Mouse (Mus musculus): ENCODE data around the gene Dcbld1. TPM values are rescaled to one million over a fixed set of nuclear protein-coding genes. Genes with fewer than 3 reads are reported as not detected.

The Dcbld1 gene
- total RNA-seq, 2 experiments from 2014 or later, result 5.5 to 6.3 TPM

Other genes starting within 250 kb of the Dcbld1 start
- under 1 TPM in 1 of 2 experiments, not detected in 1; 0.25 TPM for gene Vgll2, start 211.1 kb upstream of the Dcbld1 start, total RNA-seq (2021)
- gene Ros1, start 38.4 kb upstream of the Dcbld1 start, total RNA-seq (2021), result not detected
- not detected for gene Gm26741, start 125.1 kb downstream of the Dcbld1 start, total RNA-seq (2021)
- 10 to 100 TPM; 44.0 to 46.4 TPM for gene Gopc, start 148.5 kb downstream of the Dcbld1 start, total RNA-seq (2021)
- not detected for gene Nepn, start 155.4 kb downstream of the Dcbld1 start, total RNA-seq (2021)
- gene Nus1, start 183.9 kb downstream of the Dcbld1 start, total RNA-seq (2021), result 10 to 100 TPM; 53.7 to 74.5 TPM

Data from left cerebral cortex, postnatal 36 days (tissue).